Mouse (Mus musculus) MEL (cell line): ENCODE data around the gene Aire. TPM values are rescaled to one million over a fixed set of nuclear protein-coding genes. Genes with fewer than 3 reads are reported as not detected.
"Not testable (repeated sequence)": the region's sequence is repeated elsewhere in the genome, so short reads cannot be mapped to it uniquely, and the experiment has no call there.

Experiments
- DNase-seq: peaks from one replicate; pipeline ENCODE4 v3.0.0; 2011; ENCODE audit warnings: low read depth, low spot score
- H3K27ac ChIP-seq: 2 replicates; pipeline ENCODE4 v1.5.1; 2012; ENCODE audit warnings: low read depth, mild to moderate bottlenecking, control low read depth, low read length, moderate library complexity; ENCODE audit not compliant: control insufficient read depth
- H3K27me3 ChIP-seq, 2 experiments: fragments of 150-350 bp in 1 of 2; sonication (generic) in 1 of 2; 2 replicates each; pipeline ENCODE4 v1.6.1; 2012; ENCODE audit warnings: low read length in 2 of 2, mild to moderate bottlenecking in 2 of 2, improper control_type of control experiment in 1 of 2, moderate library complexity in 1 of 2; ENCODE audit not compliant: insufficient read depth in 2 of 2, control insufficient read depth in 1 of 2
- H3K36me3 ChIP-seq, 2 experiments: 2 replicates each; pipeline ENCODE4 v1.6.1; 2012 to 2014; ENCODE audit warnings: low read length in 2 of 2, improper control_type of control experiment in 1 of 2, inconsistent platforms in 1 of 2, mild to moderate bottlenecking in 1 of 2; ENCODE audit not compliant: insufficient read depth in 2 of 2, control insufficient read depth in 1 of 2
- H3K4me1 ChIP-seq, 2 experiments: fragments of 150-350 bp in 1 of 2; sonication (generic) in 1 of 2; 2 replicates each; pipeline ENCODE4 v1.6.1; 2012; ENCODE audit warnings: low read length in 2 of 2, improper control_type of control experiment in 1 of 2, mild to moderate bottlenecking in 1 of 2; ENCODE audit not compliant: insufficient read depth in 2 of 2, control insufficient read depth in 1 of 2
- H3K4me3 ChIP-seq, 2 experiments: fragments of 150-350 bp in 1 of 2; sonication (generic) in 1 of 2; 2 replicates each; pipeline ENCODE4 v1.5.1; 2012; ENCODE audit warnings: low read depth in 2 of 2, low read length in 2 of 2, mild to moderate bottlenecking in 2 of 2, moderate library complexity in 2 of 2, control low read depth in 1 of 2, improper control_type of control experiment in 1 of 2; ENCODE audit not compliant: control insufficient read depth in 1 of 2, insufficient read depth in 1 of 2
- H3K79me2 ChIP-seq: 2 replicates; pipeline ENCODE4 v1.6.1; 2012; ENCODE audit warnings: mild to moderate bottlenecking, low read length, moderate library complexity; ENCODE audit not compliant: control insufficient read depth, poor library complexity, insufficient read depth
- H3K9ac ChIP-seq: 2 replicates; pipeline ENCODE4 v1.6.1; 2012; ENCODE audit warnings: low read depth, mild to moderate bottlenecking, control low read depth, low read length, moderate library complexity; ENCODE audit not compliant: control insufficient read depth, poor library complexity, severe bottlenecking
- H3K9me3 ChIP-seq: fragments of 150-350 bp; sonication (generic); replicated peaks from 2 replicates; pipeline ENCODE4 v1.6.1; 2012; ENCODE audit warnings: mild to moderate bottlenecking, low read length, improper control_type of control experiment, moderate library complexity; ENCODE audit not compliant: insufficient read depth
- CTCF ChIP-seq, 3 experiments: IDR thresholded peaks in 2 of 3; conservative IDR thresholded peaks in 1 of 3; 2 replicates each; pipeline ENCODE4 v1.5.1; 2011 to 2012; ENCODE audit warnings: low read length in 3 of 3, low read depth in 2 of 3, mild to moderate bottlenecking in 2 of 3, improper control_type of control experiment in 1 of 3, inconsistent platforms in 1 of 3, mixed read lengths in 1 of 3, moderate library complexity in 1 of 3; ENCODE audit not compliant: control insufficient read depth in 1 of 3, insufficient read depth in 1 of 3, poor library complexity in 1 of 3, severe bottlenecking in 1 of 3
- ELF1 ChIP-seq: IDR thresholded peaks from 2 replicates; pipeline ENCODE4 v1.6.1; 2014; ENCODE audit warnings: low read depth, mild to moderate bottlenecking, inconsistent platforms, low read length, improper control_type of control experiment, moderate library complexity
- MXI1 ChIP-seq: IDR thresholded peaks from 2 replicates; pipeline ENCODE4 v1.6.1; 2011; ENCODE audit warnings: mild to moderate bottlenecking, low read depth, low read length, improper control_type of control experiment
- RAD21 ChIP-seq: IDR thresholded peaks from 2 replicates; pipeline ENCODE4 v1.6.1; 2011; ENCODE audit warnings: mild to moderate bottlenecking, low read depth, low read length, improper control_type of control experiment
- SMC3 ChIP-seq: IDR thresholded peaks from 2 replicates; pipeline ENCODE4 v1.6.1; 2011; ENCODE audit warnings: low read depth, low read length, improper control_type of control experiment
- TBP ChIP-seq: IDR thresholded peaks from 2 replicates; pipeline ENCODE4 v1.8.0; 2011; ENCODE audit warnings: low read depth, low read length, improper control_type of control experiment
- TCF12 ChIP-seq: IDR thresholded peaks from 2 replicates; pipeline ENCODE4 v1.6.1; 2014; ENCODE audit warnings: low read depth, mild to moderate bottlenecking, inconsistent platforms, low read length, improper control_type of control experiment, moderate library complexity
- ZNF384 ChIP-seq: IDR thresholded peaks from 2 replicates; pipeline ENCODE4 v1.6.1; 2012; ENCODE audit warnings: low read depth, mild to moderate bottlenecking, inconsistent platforms, low read length, improper control_type of control experiment
- polyA plus RNA-seq, 2 experiments: library from polyadenylated mRNA; stranded (reverse) in 1 of 2; unstranded in 1 of 2; fragments of >175 nt in 1 of 2; fragments of >200 nt in 1 of 2; gene quantifications; 2 replicates each; pipeline versions ENCODE4 v1.2.1 to v1.2.4; 2012; ENCODE audit warnings: low replicate concordance in 2 of 2, low read depth in 1 of 2; ENCODE audit not compliant: insufficient read length in 2 of 2, insufficient read depth in 1 of 2, missing spikeins in 1 of 2
- total RNA-seq: library from RNA; depleted of rRNA; stranded (reverse); fragments of 300-350 nt; gene quantifications from 2 replicates; pipeline ENCODE4 v1.2.3, GENCODE M21; 2012

Aire gene
- total and polyA plus RNA-seq, 3 experiments: 0.17 TPM; not detected in 2

- Histone ChIP-seq H3K36me3 (no peaks in the 10 kb centered on the region), H3K79me2 (no peaks in the 10 kb centered on the region), H3K9ac (no peak overlapping the region), H3K27ac (no peak overlapping the region), H3K4me3 (no peak overlapping the region), H3K4me1 (peaks cover 0 to 8% of the 10 kb centered on the region in 2 experiments; a peak in 2 of 4 replicates), H3K9me3 (no peaks in the 10 kb centered on the region), H3K27me3 (no peaks in the 10 kb centered on the region; a peak in 1 of 4 replicates)
- no peak for TF ChIP-seq ELF1
- no peak for DNase-seq
Measured at GRCm38 (mm10) chr10:78015489-78015888, 27.9 kb downstream of the Aire start.

GRCm38 (mm10) chr10:78012661-78013495 lies 30.5 kb downstream of the Aire start:
- no peaks in the 10 kb centered on the region; a peak in 2 of 4 replicates for H3K36me3 ChIP-seq
- no peaks in the 10 kb centered on the region for H3K9me3 ChIP-seq
- peaks cover 14% of the 10 kb centered on the region for H3K79me2 ChIP-seq
- peaks cover 2 to 10% of the 10 kb centered on the region in 2 experiments; a peak in 2 of 4 replicates for H3K4me1 ChIP-seq
- H3K27me3 ChIP-seq: no peaks in the 10 kb centered on the region; a peak in 1 of 4 replicates
- H3K9ac ChIP-seq: no peak overlapping the region
- H3K27ac ChIP-seq: no peak overlapping the region
- no peak for DNase-seq
- H3K4me3 ChIP-seq: no peak overlapping the region
- TF ChIP-seq MXI1 (no peak), TCF12 (no peak)

GRCm38 (mm10) chr10:78011116-78011515 lies 32.3 kb downstream of the Aire start:
- H3K27ac ChIP-seq, H3K36me3 ChIP-seq, H3K27me3 ChIP-seq, H3K9me3 ChIP-seq: not testable (repeated sequence)
- H3K79me2 ChIP-seq: peaks cover 19% of the 10 kb centered on the region
- peak overlapping the region; percentile 79 to 80 for H3K4me3 ChIP-seq
- peak; percentile 70 for DNase-seq
- TF ChIP-seq TBP (peak; percentile 97), CTCF (IDR thresholded peaks at IDR 0.05 in 2 of 3, conservative IDR thresholded peaks at IDR 0.05 in 1 of 3; ENCODE audit: control insufficient read depth in 1 of 3, insufficient read depth in 1 of 3, low read depth in 2 of 3, low read length in 3 of 3, poor library complexity in 1 of 3, severe bottlenecking in 1 of 3) (peak in 2 of 3 experiments; percentile 23 to 47; a peak in 3 of 6 replicates), RAD21 (peak; percentile 13), ZNF384 (peak; percentile 69), SMC3 (peak; percentile 28; the same call in 1 of the 2 replicates)
- H3K9ac ChIP-seq: peak overlapping the region; percentile 69
- peaks cover 2 to 14% of the 10 kb centered on the region in 2 experiments; a peak in 3 of 4 replicates for H3K4me1 ChIP-seq
